Mouse (Mus musculus) CH12.LX (cell line): ENCODE measurements around the gene Mrap2. TPM values are rescaled to one million over a fixed set of nuclear protein-coding genes. Genes with fewer than 3 reads are reported as not detected.

Experiments used
- DNase-seq: peaks from one replicate; pipeline ENCODE4 v3.0.0-alpha.2; 2013; ENCODE audit errors: extremely low read depth
- H3K27ac ChIP-seq: 2 replicates; pipeline ENCODE4 v1.5.1; 2012; ENCODE audit warnings: low read depth, mild to moderate bottlenecking, control low read depth, moderate library complexity; ENCODE audit not compliant: insufficient read depth
- H3K27me3 ChIP-seq: replicated peaks from 2 replicates; pipeline ENCODE3; 2012; ENCODE audit warnings: inconsistent platforms
- H3K36me3 ChIP-seq, 2 experiments: replicated peaks in 1 of 2; 2 replicates each; pipeline versions ENCODE3 to v1.6.1; 2012; ENCODE audit warnings: inconsistent platforms in 1 of 2, low read length in 1 of 2, mild to moderate bottlenecking in 1 of 2, mixed read lengths in 1 of 2, moderate library complexity in 1 of 2; ENCODE audit not compliant: control insufficient read depth in 1 of 2, insufficient read depth in 1 of 2
- H3K4me1 ChIP-seq, 2 experiments: 2 replicates each; pipeline ENCODE4 v1.6.1; 2012; ENCODE audit warnings: inconsistent platforms in 1 of 2, moderate library complexity in 1 of 2; ENCODE audit not compliant: insufficient read depth in 2 of 2, control insufficient read depth in 1 of 2
- H3K4me2 ChIP-seq: 2 replicates; pipeline ENCODE4 v1.6.1; 2012; ENCODE audit warnings: low read depth, mild to moderate bottlenecking, control low read depth; ENCODE audit not compliant: poor library complexity, insufficient read depth, severe bottlenecking
- H3K4me3 ChIP-seq, 3 experiments: fragments of 150-350 bp in 1 of 3; sonication (generic) in 1 of 3; replicated peaks in 1 of 3; 2 replicates each; pipeline versions ENCODE3 to v1.5.1; 2011 to 2012; ENCODE audit warnings: low read depth in 2 of 3, low read length in 2 of 3, mild to moderate bottlenecking in 2 of 3, moderate library complexity in 2 of 3, control low read depth in 1 of 3, improper control_type of control experiment in 1 of 3, inconsistent platforms in 1 of 3, mixed read lengths in 1 of 3; ENCODE audit not compliant: poor library complexity in 1 of 3
- H3K79me2 ChIP-seq: replicated peaks from 2 replicates; pipeline ENCODE4 v1.6.1; 2012; ENCODE audit warnings: mild to moderate bottlenecking, moderate library complexity; ENCODE audit not compliant: control insufficient read depth, poor library complexity, insufficient read depth, severe bottlenecking; ENCODE audit errors: extremely low read depth
- H3K9ac ChIP-seq: 2 replicates; pipeline ENCODE4 v1.6.1; 2012; ENCODE audit warnings: low read depth, mild to moderate bottlenecking, control low read depth, moderate library complexity; ENCODE audit not compliant: insufficient read depth
- H3K9me3 ChIP-seq: replicated peaks from 2 replicates; pipeline ENCODE3; 2012; ENCODE audit warnings: low read length, inconsistent platforms, mixed read lengths
- BHLHE40 ChIP-seq: IDR thresholded peaks from 2 replicates; pipeline ENCODE4 v1.6.1; 2011; ENCODE audit warnings: mild to moderate bottlenecking, low read depth, low read length, improper control_type of control experiment
- CHD1 ChIP-seq: IDR thresholded peaks from 2 replicates; pipeline ENCODE4 v1.6.1; 2012; ENCODE audit warnings: low read depth, low read length, improper control_type of control experiment, inconsistent platforms
- CTCF ChIP-seq, 2 experiments: IDR thresholded peaks in 1 of 2; conservative IDR thresholded peaks in 1 of 2; 2 replicates each; pipeline ENCODE4 v1.5.1; 2011 to 2012; ENCODE audit warnings: low read depth in 2 of 2, low read length in 2 of 2, improper control_type of control experiment in 1 of 2, inconsistent platforms in 1 of 2, mild to moderate bottlenecking in 1 of 2, moderate library complexity in 1 of 2
- EP300 ChIP-seq: IDR thresholded peaks from 2 replicates; pipeline ENCODE4 v1.6.1; 2011; ENCODE audit warnings: low read length, improper control_type of control experiment
- GABPA ChIP-seq: IDR thresholded peaks from 2 replicates; pipeline ENCODE4 v1.6.1; 2012; ENCODE audit warnings: low read depth, low read length, improper control_type of control experiment, inconsistent platforms; ENCODE audit not compliant: insufficient replicate concordance
- HCFC1 ChIP-seq: IDR thresholded peaks from 2 replicates; pipeline ENCODE4 v1.6.1; 2012; ENCODE audit warnings: low read depth, mild to moderate bottlenecking, inconsistent platforms, low read length, improper control_type of control experiment
- JUN ChIP-seq: IDR thresholded peaks from 2 replicates; pipeline ENCODE4 v1.6.1; 2011; ENCODE audit warnings: low read depth, mild to moderate bottlenecking, low read length, improper control_type of control experiment, moderate library complexity; ENCODE audit not compliant: insufficient read depth
- KAT2A ChIP-seq: IDR thresholded peaks from 2 replicates; pipeline ENCODE4 v1.6.1; 2012; ENCODE audit warnings: low read length, improper control_type of control experiment, inconsistent platforms; ENCODE audit not compliant: insufficient replicate concordance
- MAFK ChIP-seq: IDR thresholded peaks from 2 replicates; pipeline ENCODE4 v1.6.1; 2011; ENCODE audit warnings: low read length, improper control_type of control experiment; ENCODE audit not compliant: insufficient replicate concordance
- MYC ChIP-seq: IDR thresholded peaks from 2 replicates; pipeline ENCODE4 v1.6.1; 2011; ENCODE audit warnings: low read depth, mild to moderate bottlenecking, improper control_type of control experiment, low read length
- NELFE ChIP-seq: IDR thresholded peaks from 2 replicates; pipeline ENCODE4 v1.6.1; 2011; ENCODE audit warnings: low read depth, low read length, improper control_type of control experiment
- POLR2A ChIP-seq: IDR thresholded peaks from 2 replicates; pipeline ENCODE4 v1.6.1; 2011; ENCODE audit warnings: low read depth, mild to moderate bottlenecking, improper control_type of control experiment, low read length
- RAD21 ChIP-seq: IDR thresholded peaks from 2 replicates; pipeline ENCODE4 v1.6.1; 2011; ENCODE audit warnings: low read depth, mild to moderate bottlenecking, low read length, improper control_type of control experiment, moderate library complexity
- SIN3A ChIP-seq: IDR thresholded peaks from 2 replicates; pipeline ENCODE4 v1.6.1; 2012; ENCODE audit warnings: low read length, improper control_type of control experiment, inconsistent platforms
- SMC3 ChIP-seq: IDR thresholded peaks from 2 replicates; pipeline ENCODE4 v1.6.1; 2011; ENCODE audit warnings: low read depth, low read length, improper control_type of control experiment
- TCF12 ChIP-seq: IDR thresholded peaks from 2 replicates; pipeline ENCODE4 v1.6.1; 2014; ENCODE audit warnings: low read depth, mild to moderate bottlenecking, inconsistent platforms, low read length, improper control_type of control experiment
- UBTF ChIP-seq: IDR thresholded peaks from 2 replicates; pipeline ENCODE4 v1.6.1; 2012; ENCODE audit warnings: low read depth, mild to moderate bottlenecking, inconsistent platforms, low read length, improper control_type of control experiment, moderate library complexity
- USF2 ChIP-seq: conservative IDR thresholded peaks from 2 replicates; pipeline ENCODE4 v1.6.1; 2011; ENCODE audit warnings: low read depth, low read length, improper control_type of control experiment
- ZMIZ1 ChIP-seq: IDR thresholded peaks from 2 replicates; pipeline ENCODE4 v1.6.1; 2012; ENCODE audit warnings: low read depth, mild to moderate bottlenecking, inconsistent platforms, low read length, improper control_type of control experiment
- ZNF384 ChIP-seq: IDR thresholded peaks from 2 replicates; pipeline ENCODE4 v1.6.1; 2012; ENCODE audit warnings: low read depth, low read length, improper control_type of control experiment, inconsistent platforms
- dilution Hi-C: fragments of 300-500 bp; cut with MboI; formaldehyde crosslinking; loops from 2 replicates; pipeline ENCODE4 v1.14.3; 2020; ENCODE audit warnings: low sequenced_read_pairs; ENCODE audit not compliant: extremely low pct_unique_long_range_greater_than_20kb, extremely low pct_ligation_motif_present
- in situ Hi-C: fragments of 300-500 bp; cut with MboI; formaldehyde crosslinking; loops from 3 replicates; pipeline ENCODE4 v1.14.3; 2019; ENCODE audit warnings: low sequenced_read_pairs, low pct_ligation_motif_present, low pct_unique_long_range_greater_than_20kb, mixed read lengths
- polyA plus RNA-seq: library from polyadenylated mRNA; unstranded; fragments of >175 nt; gene quantifications from 2 replicates; pipeline ENCODE4 v1.2.1, GENCODE M21; 2012; ENCODE audit warnings: low read depth; ENCODE audit not compliant: insufficient read length
- total RNA-seq, 2 experiments: library from RNA; depleted of rRNA; stranded (reverse); fragments of 300-350 nt in 1 of 2; fragments of >200 nt in 1 of 2; gene quantifications; 2 replicates each; pipeline ENCODE4 v1.2.3; 2012 to 2014

The Mrap2 gene
- total and polyA plus RNA-seq, 3 experiments, result not detected

DNA sequence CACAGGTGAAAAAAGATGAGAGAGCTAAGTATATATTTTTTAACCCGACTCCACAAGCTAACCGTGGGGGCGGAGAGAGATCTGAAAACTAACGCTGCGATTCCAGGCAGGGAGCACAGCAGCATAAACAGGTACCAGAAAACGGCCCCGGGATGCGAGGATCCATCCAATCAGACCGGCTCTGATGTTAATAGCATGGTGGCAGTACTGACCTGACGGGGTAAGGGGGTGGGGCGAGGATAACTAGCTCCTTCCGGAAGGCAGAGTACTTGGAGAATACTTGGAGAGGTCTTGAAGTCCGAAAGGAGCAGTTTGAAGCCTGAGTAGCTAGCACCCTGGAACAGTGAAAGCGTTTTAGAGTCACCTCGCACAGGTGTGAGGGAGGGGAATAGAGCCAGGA is 1.1 kb downstream of the Mrap2 start:
- in situ Hi-C loops (no loop called here), dilution Hi-C loops (no loop called here)
- H3K27me3 ChIP-seq, result no peaks in the 10 kb centered on the region
- no peak for DNase-seq
- no peak overlapping the region for H3K4me2 ChIP-seq
- no peak overlapping the region for H3K4me3 ChIP-seq
- TF ChIP-seq JUN (no peak), MAFK (no peak), ZMIZ1 (no peak), EP300 (no peak), RAD21 (no peak), UBTF (no peak), POLR2A (no peak), NELFE (no peak), USF2 (no peak), CHD1 (no peak), GABPA (no peak), HCFC1 (no peak), TCF12 (no peak), SMC3 (no peak), KAT2A (no peak)
- no peak overlapping the region for H3K27ac ChIP-seq
- H3K36me3 ChIP-seq, result no peaks in the 10 kb centered on the region
- no peaks in the 10 kb centered on the region for H3K79me2 ChIP-seq
- H3K9ac ChIP-seq, result no peak overlapping the region
- H3K4me1 ChIP-seq, result no peaks in the 10 kb centered on the region
- H3K9me3 ChIP-seq, result no peaks in the 10 kb centered on the region

DNA sequence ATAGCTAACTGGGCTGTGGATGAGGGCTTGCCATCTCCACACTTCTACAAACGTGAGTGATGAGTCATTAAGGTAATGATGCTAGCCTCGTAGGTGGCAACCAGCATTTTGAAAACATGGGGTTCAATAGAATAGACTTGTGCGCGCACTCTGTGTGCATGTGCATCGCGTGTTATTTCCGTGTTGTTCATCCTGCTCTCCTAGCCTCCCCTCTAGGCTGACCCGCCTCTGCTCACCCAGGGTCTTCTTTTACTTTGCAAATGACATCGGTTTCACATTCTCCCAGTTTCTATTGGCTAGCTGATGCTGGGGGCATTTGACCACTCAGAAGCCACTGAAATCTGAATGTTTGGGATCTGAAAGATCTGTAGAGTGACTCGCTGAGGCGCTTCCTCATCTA is 1.6 kb downstream of the Mrap2 start:
- H3K4me1 ChIP-seq, result no peaks in the 10 kb centered on the region
- H3K79me2 ChIP-seq, result no peaks in the 10 kb centered on the region
- H3K9ac ChIP-seq, result no peak overlapping the region
- H3K4me3 ChIP-seq, result no peak overlapping the region
- dilution Hi-C loops, result no loop called here
- H3K36me3 ChIP-seq, result no peaks in the 10 kb centered on the region
- H3K27ac ChIP-seq, result no peak overlapping the region
- no peaks in the 10 kb centered on the region for H3K27me3 ChIP-seq
- no peak for DNase-seq
- no peaks in the 10 kb centered on the region for H3K9me3 ChIP-seq
- H3K4me2 ChIP-seq, result no peak overlapping the region
- TF ChIP-seq KAT2A (no peak), CTCF (conservative IDR thresholded peaks at IDR 0.05 in 1 of 2, IDR thresholded peaks at IDR 0.05 in 1 of 2; ENCODE audit: low read depth in 2 of 2, low read length in 2 of 2) (no peak), ZNF384 (no peak), BHLHE40 (no peak), SIN3A (no peak), GABPA (no peak), HCFC1 (no peak), ZMIZ1 (no peak), MYC (no peak)
- in situ Hi-C loops, result no loop called here
